Mouse (Mus musculus): Measurements from ENCODE around the gene Setd1a. TPM values are rescaled to one million over a fixed set of nuclear protein-coding genes. Genes with fewer than 3 reads are reported as not detected.
"Not testable (repeated sequence)": the region's sequence is repeated elsewhere in the genome, so short reads cannot be mapped to it uniquely, and the experiment has no call there.

Gene Setd1a
- 24.2 and 26.0 TPM in 2 replicates for polyA plus RNA-seq (2014; fragmentation: Nextera tagmentation; extraction: Ambion mirVana)

- no peaks in the 10 kb centered on the region for H3K27me3 ChIP-seq (replicated peaks; ENCODE audit: control insufficient read depth, insufficient read depth, low read length)
- peaks cover 21% of the 10 kb centered on the region for H3K4me1 ChIP-seq (replicated peaks; ENCODE audit: control insufficient read depth, insufficient read depth, low read length)
- DNase-seq (ENCODE audit: low spot score) (peak; percentile 81), ATAC-seq (replicated peaks; ENCODE audit: low FRiP score) (peak; percentile 56; the same call in 1 of the 2 replicates)
- peak within 1 kb of the TSS; percentile 98 for H3K27ac ChIP-seq (ENCODE audit: low read depth, low read length)
- H3K4me2 ChIP-seq = peak within 1 kb of the TSS; percentile 94
- 0% methylated on average over 23 of the region's 23 CpGs for WGBS
- peaks cover 14% of the 10 kb centered on the region for H3K36me3 ChIP-seq (ENCODE audit: control insufficient read depth, insufficient read depth, low read length)
- peak within 1 kb of the TSS; percentile 96 for H3K9ac ChIP-seq (ENCODE audit: low read depth, low read length)
- no peaks in the 10 kb centered on the region for H3K9me3 ChIP-seq (ENCODE audit: control insufficient read depth, low read length)
- peak within 1 kb of the TSS; percentile 98 for H3K4me3 ChIP-seq (ENCODE audit: low read depth, low read length)
Measured at GRCm38 (mm10) chr7:127776426-127776825, at the start of gene Setd1a. Gene Setd1a, plus strand, starts transcription at chr7:127776670.

GRCm38 (mm10) chr7:127727898-127728297 lies 48.6 kb upstream of the Setd1a start:
- WGBS = 75% methylated on average over 7 of the region's 7 CpGs
- no peak for DNase-seq (ENCODE audit: low spot score)

GRCm38 (mm10) chr7:127730170-127730569 lies 46.3 kb upstream of the Setd1a start:
- no peak for DNase-seq (ENCODE audit: low spot score)
- Histone ChIP-seq H3K4me1 (replicated peaks; ENCODE audit: control insufficient read depth, insufficient read depth, low read length) (no peaks in the 10 kb centered on the region), H3K27me3 (replicated peaks; ENCODE audit: control insufficient read depth, insufficient read depth, low read length) (no peaks in the 10 kb centered on the region), H3K27ac (ENCODE audit: low read depth, low read length) (no peak overlapping the region), H3K9ac (ENCODE audit: low read depth, low read length) (no peak overlapping the region), H3K9me3 (ENCODE audit: control insufficient read depth, low read length) (no peaks in the 10 kb centered on the region), H3K4me3 (ENCODE audit: low read depth, low read length) (no peak overlapping the region), H3K36me3 (ENCODE audit: control insufficient read depth, insufficient read depth, low read length) (no peaks in the 10 kb centered on the region), H3K4me2 (no peak overlapping the region)
- no peak for ATAC-seq (replicated peaks; ENCODE audit: low FRiP score)
- WGBS = 62% methylated on average over 4 of the region's 4 CpGs

More at GRCm38 (mm10) chr7:127727898-127728297, 48.6 kb upstream of the Setd1a start:
- Histone ChIP-seq H3K4me3 (ENCODE audit: low read depth, low read length) (no peak overlapping the region), H3K4me2 (no peak overlapping the region), H3K9ac (ENCODE audit: low read depth, low read length) (no peak overlapping the region), H3K27me3 (replicated peaks; ENCODE audit: control insufficient read depth, insufficient read depth, low read length) (no peaks in the 10 kb centered on the region), H3K4me1 (replicated peaks; ENCODE audit: control insufficient read depth, insufficient read depth, low read length) (no peaks in the 10 kb centered on the region), H3K36me3 (ENCODE audit: control insufficient read depth, insufficient read depth, low read length) (no peaks in the 10 kb centered on the region), H3K27ac (ENCODE audit: low read depth, low read length) (no peak overlapping the region), H3K9me3 (ENCODE audit: control insufficient read depth, low read length) (no peaks in the 10 kb centered on the region)
- ATAC-seq (replicated peaks; ENCODE audit: low FRiP score) = no peak

- not testable (repeated sequence) for H3K9me3 ChIP-seq (ENCODE audit: control insufficient read depth, low read length); H3K4me1 ChIP-seq (replicated peaks; ENCODE audit: control insufficient read depth, insufficient read depth, low read length); H3K36me3 ChIP-seq (ENCODE audit: control insufficient read depth, insufficient read depth, low read length); ATAC-seq (replicated peaks; ENCODE audit: low FRiP score); DNase-seq (ENCODE audit: low spot score); H3K4me2 ChIP-seq; H3K27me3 ChIP-seq (replicated peaks; ENCODE audit: control insufficient read depth, insufficient read depth, low read length); H3K9ac ChIP-seq (ENCODE audit: low read depth, low read length); H3K27ac ChIP-seq (ENCODE audit: low read depth, low read length); H3K4me3 ChIP-seq (ENCODE audit: low read depth, low read length)
- WGBS = no CpG with 5 or more reads among the region's 5 CpGs
Measured at GRCm38 (mm10) chr7:127732066-127732465, 44.4 kb upstream of the Setd1a start, which contains the start of gene Ctf2. Gene Ctf2, minus strand, starts transcription at chr7:127732166.

DNA sequence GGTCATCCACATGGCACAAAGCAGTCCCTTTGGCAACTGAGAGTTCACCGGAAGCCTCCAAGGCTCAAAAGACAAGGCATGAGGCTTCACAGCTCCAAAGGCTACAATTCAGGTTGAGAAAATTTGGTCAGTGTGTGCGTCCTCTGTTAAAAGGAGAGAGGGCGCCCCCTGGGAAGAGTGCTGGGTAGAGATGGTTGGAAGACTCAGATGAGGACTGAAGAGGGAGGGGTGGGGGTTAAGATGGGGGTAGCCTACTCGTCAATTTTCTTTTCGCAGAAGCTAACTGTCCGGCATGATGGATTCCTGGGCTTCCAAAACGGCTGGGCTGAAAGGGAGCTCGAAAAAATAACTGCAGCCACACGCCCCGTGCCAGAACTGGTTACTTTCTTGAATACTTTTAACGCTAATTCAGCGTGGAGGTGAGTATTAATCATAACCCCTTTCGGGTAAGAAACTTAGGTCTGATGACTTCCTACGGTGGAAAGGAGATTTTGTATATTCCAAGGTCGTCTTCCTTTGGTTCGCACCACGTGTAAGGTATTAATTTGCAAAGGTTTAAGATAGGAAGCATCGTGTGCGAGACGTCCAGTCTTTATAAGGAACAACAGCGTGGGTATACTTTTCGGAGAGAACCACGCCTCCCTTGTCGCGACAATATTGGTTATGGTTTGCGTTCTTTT lies 32.0 kb upstream of the Setd1a start, which contains the start of gene Fbxl19:
Fbxl19 (plus strand) TSS at position 178 of the 680 bp plus-strand sequence.
- H3K27ac ChIP-seq (ENCODE audit: low read depth, low read length) = peak within 1 kb of the TSS; percentile 86
- H3K9ac ChIP-seq (ENCODE audit: low read depth, low read length) = peak within 1 kb of the TSS; percentile 83
- no peaks in the 10 kb centered on the region for H3K9me3 ChIP-seq (ENCODE audit: control insufficient read depth, low read length)
- peak within 1 kb of the TSS; percentile 76 for H3K4me3 ChIP-seq (ENCODE audit: low read depth, low read length)
- H3K36me3 ChIP-seq (ENCODE audit: control insufficient read depth, insufficient read depth, low read length) = no peaks in the 10 kb centered on the region; the same call in 1 of the 2 replicates
- ATAC-seq (replicated peaks; ENCODE audit: low FRiP score) (no peak), DNase-seq (ENCODE audit: low spot score) (peak; percentile 76)
- H3K27me3 ChIP-seq (replicated peaks; ENCODE audit: control insufficient read depth, insufficient read depth, low read length) = no peaks in the 10 kb centered on the region
- peak within 1 kb of the TSS; percentile 98 for H3K4me2 ChIP-seq
- H3K4me1 ChIP-seq (replicated peaks; ENCODE audit: control insufficient read depth, insufficient read depth, low read length) = peaks cover 7% of the 10 kb centered on the region
- under 1% methylated on average over 26 of the region's 26 CpGs for WGBS

DNA sequence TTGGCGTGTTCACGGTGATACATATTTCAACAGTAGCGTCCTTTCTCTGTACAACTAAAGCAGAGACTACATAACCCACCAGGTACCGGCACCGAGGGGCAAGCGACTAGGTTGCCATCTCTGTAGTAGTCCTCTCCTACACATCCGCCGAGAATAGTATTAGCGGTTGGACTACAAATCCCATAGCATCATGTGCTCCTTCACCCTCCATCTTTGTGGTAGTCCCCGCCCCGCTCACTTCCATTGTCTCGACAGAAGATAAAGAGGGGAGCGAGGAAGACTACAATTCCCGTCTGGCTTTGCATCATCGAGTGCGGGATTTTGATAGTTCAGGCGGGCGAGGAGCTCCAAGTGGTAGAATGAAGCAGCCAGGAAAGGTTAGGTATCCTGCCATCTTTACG lies 31.2 kb upstream of the Setd1a start:
- Histone ChIP-seq H3K4me2 (peak overlapping the region; percentile 98), H3K4me1 (replicated peaks; ENCODE audit: control insufficient read depth, insufficient read depth, low read length) (peaks cover 7% of the 10 kb centered on the region), H3K27ac (ENCODE audit: low read depth, low read length) (peak overlapping the region; percentile 86), H3K4me3 (ENCODE audit: low read depth, low read length) (peak overlapping the region; percentile 76), H3K27me3 (replicated peaks; ENCODE audit: control insufficient read depth, insufficient read depth, low read length) (no peaks in the 10 kb centered on the region), H3K9me3 (ENCODE audit: control insufficient read depth, low read length) (no peaks in the 10 kb centered on the region), H3K36me3 (ENCODE audit: control insufficient read depth, insufficient read depth, low read length) (peaks cover 3% of the 10 kb centered on the region; the same call in 1 of the 2 replicates), H3K9ac (ENCODE audit: low read depth, low read length) (peak overlapping the region; percentile 83)
- under 1% methylated on average over 19 of the region's 19 CpGs for WGBS
- peak; percentile 85 for DNase-seq (ENCODE audit: low spot score)
- peak; percentile 86 for ATAC-seq (replicated peaks; ENCODE audit: low FRiP score)

- Histone ChIP-seq H3K27ac (ENCODE audit: low read depth, low read length) (peak overlapping the region; percentile 86), H3K27me3 (replicated peaks; ENCODE audit: control insufficient read depth, insufficient read depth, low read length) (no peaks in the 10 kb centered on the region), H3K4me1 (replicated peaks; ENCODE audit: control insufficient read depth, insufficient read depth, low read length) (peaks cover 7% of the 10 kb centered on the region), H3K9ac (ENCODE audit: low read depth, low read length) (peak overlapping the region; percentile 83), H3K4me2 (peak overlapping the region; percentile 98), H3K36me3 (ENCODE audit: control insufficient read depth, insufficient read depth, low read length) (peaks cover 5% of the 10 kb centered on the region), H3K4me3 (ENCODE audit: low read depth, low read length) (peak overlapping the region; percentile 76), H3K9me3 (ENCODE audit: control insufficient read depth, low read length) (no peaks in the 10 kb centered on the region)
- WGBS = under 1% methylated on average over 39 of the region's 39 CpGs
- ATAC-seq (replicated peaks; ENCODE audit: low FRiP score) = peak; percentile 69
- peak; percentile 91 for DNase-seq (ENCODE audit: low spot score)
Measured at GRCm38 (mm10) chr7:127745652-127746493, 30.6 kb upstream of the Setd1a start.

- Histone ChIP-seq H3K4me2 (peak overlapping the region; percentile 98), H3K36me3 (ENCODE audit: control insufficient read depth, insufficient read depth, low read length) (peaks cover 10% of the 10 kb centered on the region), H3K27ac (ENCODE audit: low read depth, low read length) (peak overlapping the region; percentile 86), H3K9me3 (ENCODE audit: control insufficient read depth, low read length) (no peaks in the 10 kb centered on the region), H3K4me3 (ENCODE audit: low read depth, low read length) (peak overlapping the region; percentile 76), H3K9ac (ENCODE audit: low read depth, low read length) (peak overlapping the region; percentile 83), H3K4me1 (replicated peaks; ENCODE audit: control insufficient read depth, insufficient read depth, low read length) (peaks cover 7% of the 10 kb centered on the region), H3K27me3 (replicated peaks; ENCODE audit: control insufficient read depth, insufficient read depth, low read length) (no peaks in the 10 kb centered on the region)
- peak; percentile 16 for ATAC-seq (replicated peaks; ENCODE audit: low FRiP score)
- WGBS = under 1% methylated on average over 60 of the region's 62 CpGs
- peak; percentile 71 for DNase-seq (ENCODE audit: low spot score)
Measured at GRCm38 (mm10) chr7:127746494-127747491, 29.7 kb upstream of the Setd1a start.

Measured in liver, embryonic 11.5 days (tissue).